Mouse (Mus musculus) embryo, embryonic 10.5 days (tissue): ENCODE measurements around the gene Slc25a20.

Source experiments
- DNase-seq: peaks from one replicate; pipeline ENCODE4 v3.0.0-alpha.2; 2015; ENCODE audit warnings: low spot score

Slc25a20 gene

DNA sequence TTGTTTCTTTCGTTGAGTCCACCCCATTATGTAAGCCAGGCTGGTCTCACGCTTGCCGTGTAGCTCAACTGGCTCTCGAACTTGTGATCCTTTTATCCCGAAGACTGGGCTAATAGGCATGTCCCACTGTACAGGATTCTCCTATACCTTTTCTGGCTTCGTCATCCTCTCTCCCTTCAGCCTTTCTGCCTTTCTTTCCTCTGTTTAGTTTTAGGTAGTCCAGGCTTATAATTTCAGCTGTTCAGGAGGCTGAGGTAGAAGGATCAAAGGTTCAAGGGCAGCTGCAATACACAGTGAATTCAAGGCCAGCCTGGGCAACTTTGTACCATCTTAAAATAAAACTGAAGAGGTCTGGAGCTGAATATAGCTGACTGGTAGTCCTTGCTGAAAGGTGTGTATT lies 25.3 kb downstream of the Slc25a20 start:
- DNase-seq = no peak

DNA sequence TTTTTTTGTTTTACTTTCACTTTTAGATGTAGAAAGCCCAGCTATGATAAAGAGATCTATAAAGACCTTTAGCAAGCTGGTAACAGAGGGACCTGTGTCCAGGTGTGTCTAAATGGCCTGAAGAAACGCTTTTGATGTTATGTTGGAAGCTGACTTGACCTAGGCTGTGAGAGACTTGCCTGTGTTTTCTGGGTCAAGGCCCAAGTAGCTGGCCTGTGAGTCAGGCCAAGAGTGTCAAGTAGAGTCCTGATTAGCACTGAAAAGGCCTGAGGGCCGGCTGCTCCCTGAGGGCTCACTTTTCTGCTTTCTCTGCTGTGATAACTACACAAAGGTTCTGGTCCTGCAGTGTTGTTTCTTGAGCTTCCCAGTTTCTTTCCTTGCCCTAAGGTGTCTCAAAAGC lies 25.8 kb downstream of the Slc25a20 start:
- DNase-seq = no peak

DNA sequence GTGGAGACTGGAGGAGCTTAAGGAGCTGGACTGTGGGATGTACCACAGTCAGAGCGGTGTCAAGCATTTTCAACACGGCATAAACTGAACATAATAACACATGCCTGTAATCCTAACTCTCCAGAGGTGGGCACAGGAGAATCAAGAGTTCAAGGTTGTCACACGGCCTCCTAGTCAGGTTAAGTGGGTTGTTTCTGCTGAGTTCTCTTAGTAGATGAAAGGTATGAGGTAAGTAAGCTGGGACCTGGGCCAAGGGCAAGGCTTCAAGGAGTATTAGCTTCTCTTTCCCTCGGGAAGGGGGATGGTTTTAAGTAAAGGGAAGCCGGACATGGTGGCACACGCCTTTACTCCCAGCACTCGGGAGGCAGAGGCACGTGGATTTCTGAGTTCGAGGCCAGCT lies 26.6 kb downstream of the Slc25a20 start:
- DNase-seq = no peak

DNA sequence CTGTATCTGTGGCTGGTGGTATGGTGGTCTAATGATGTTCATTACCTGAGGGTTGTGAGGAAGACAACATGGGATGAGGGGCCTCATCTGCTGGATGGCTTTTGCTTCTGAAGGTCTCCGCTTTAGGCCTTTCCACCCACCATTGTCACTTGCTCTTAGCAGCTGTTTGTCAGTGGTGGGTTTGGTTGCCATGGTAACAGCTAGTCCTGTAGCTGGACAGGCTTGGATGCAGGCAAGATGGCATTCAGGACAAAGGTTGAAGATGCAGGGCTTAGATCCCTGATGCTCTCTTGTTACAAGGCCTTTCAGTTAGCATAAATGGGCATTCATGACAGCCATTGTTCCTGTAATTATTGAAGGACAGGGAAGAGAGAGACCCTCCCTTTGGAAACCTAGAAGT lies 27.2 kb downstream of the Slc25a20 start, which contains the start of gene Prkar2a:
Gene Prkar2a, plus strand, starts transcription at position 209 of the 400 bp plus-strand sequence.
- DNase-seq = peak; percentile 78

DNA sequence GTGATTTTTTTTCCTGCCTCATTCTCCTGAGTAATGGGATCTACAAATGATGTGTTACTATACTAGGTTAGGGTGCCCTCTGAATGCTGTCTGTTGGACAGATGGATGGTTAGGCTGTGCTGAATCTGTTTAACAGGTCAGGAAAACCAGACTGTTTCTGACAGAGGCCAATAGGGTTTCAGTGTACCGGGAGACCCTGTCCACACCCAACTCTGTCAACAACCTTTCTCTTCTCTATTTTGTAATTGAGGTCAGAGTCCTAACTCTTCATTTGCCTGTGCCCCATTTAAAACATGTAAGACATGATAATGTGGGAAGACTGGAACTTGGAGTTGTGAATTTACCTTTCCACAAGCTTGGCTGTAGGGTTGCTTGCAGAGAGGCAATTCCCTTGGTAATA lies 28.1 kb downstream of the Slc25a20 start:
- no peak for DNase-seq

DNA sequence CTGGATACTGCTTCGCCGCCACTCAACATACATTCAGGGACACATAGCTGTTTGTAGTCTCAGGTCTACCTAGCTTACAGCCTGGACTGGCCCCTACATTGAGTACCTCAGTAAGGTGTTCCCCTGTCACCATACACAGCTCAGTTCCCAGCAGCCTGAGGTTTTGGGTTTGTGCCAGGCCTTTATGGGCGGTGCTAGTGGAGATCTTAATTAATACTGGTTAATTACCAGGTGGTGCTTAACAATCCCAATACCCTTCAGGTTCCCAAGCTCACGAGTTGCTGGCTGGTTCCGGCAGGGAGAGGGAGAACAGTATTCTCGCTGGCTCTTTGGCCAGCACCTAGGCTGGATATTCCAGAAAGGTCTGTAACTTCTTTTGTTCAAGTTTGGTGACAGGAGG lies 29.0 kb downstream of the Slc25a20 start:
- no peak for DNase-seq

DNA sequence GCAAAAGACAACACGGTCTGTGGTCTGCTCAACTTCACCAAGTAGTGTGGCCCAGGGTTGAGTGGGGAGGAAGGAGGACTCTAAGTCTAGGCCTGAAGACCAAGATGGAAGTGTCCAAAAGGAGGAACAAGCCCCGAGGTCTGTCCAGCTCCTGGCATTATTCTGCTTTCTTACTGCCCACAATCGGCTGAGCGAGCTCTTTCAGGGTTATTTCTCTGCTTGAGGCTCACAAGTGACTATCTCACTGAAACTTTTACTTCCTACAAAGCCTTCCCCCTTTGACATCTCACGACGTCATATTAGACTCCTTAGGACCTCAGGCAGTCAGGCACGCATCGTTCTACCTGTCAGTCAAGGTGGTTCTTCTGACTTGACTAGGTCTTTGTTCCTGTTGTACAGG lies 29.5 kb downstream of the Slc25a20 start:
- no peak for DNase-seq

DNA sequence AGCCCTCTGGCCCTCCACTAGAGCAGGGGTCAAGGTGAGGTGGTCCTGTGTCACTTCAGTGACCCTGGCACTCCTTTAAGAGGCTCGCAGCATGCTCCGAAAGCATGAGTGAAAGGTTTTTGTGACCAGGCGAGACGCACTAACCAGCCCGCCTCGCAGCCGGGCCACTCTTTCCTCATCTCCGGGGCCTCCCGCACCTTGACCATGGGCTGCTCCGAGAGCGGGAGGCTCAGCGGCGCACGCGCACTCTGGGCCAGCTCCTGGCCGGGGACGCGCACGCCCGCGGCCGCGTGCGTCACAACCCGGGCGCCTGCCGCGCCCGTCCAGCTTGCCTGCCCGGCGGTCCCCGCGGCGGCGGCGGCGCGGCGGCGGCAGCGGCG lies 29.9 kb downstream of the Slc25a20 start:
- DNase-seq = peak; percentile 89

DNA sequence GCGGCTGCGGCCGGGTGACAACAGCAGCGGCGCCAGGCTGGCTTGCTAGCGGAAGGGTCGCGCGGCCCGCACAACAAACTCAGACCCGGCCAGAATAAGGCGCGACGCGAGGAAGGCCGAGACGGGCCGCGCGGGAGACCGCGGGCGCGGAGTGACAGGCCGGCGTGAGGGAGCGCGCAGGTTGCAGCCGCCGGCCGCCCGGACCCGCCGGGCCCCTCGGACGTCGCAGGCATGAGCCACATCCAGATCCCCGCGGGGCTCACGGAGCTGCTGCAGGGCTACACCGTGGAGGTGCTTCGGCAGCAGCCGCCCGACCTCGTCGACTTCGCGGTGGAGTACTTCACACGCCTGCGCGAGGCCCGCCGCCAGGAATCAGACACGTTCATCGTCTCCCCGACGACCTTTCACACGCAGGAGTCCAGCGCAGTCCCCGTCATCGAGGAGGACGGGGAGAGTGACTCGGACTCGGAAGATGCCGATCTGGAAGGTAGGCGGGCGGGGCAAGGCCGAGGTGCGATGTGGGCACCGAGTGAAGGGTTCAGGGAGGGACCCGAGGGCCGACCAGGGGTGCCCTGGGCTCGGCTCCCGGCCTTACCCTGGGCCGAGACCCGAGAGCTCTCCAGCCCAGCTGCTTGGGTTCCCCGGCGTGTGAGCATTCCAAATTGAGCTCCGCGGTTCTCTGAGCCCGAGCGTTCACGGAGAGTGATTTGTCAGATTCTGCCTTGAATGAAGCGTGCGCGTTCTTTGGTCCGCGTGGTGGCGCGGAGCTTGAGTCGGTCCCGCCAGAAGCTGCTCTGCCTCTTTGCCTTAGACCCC lies 30.5 kb downstream of the Slc25a20 start:
- peak; percentile 80 for DNase-seq

DNA sequence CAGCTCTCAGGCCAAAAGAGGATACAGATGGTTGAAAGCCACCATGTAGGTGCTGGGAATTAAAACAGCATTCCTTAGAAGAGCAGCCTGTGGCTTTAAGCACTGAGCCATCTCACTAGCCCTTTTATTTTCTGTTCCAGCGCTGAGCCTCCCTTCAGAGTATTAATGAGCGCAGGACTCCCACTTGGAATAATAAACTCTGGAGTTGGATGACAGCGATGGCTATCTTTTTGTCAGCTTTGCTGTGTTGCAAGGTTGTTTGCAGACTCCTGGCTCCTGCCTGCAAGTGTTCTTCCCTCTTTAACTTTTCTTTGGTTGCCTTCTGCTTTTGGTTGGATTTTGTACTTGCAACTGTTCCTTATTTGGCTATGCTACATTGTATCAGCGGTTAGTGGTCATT lies 32.1 kb downstream of the Slc25a20 start:
- DNase-seq = no peak

DNA sequence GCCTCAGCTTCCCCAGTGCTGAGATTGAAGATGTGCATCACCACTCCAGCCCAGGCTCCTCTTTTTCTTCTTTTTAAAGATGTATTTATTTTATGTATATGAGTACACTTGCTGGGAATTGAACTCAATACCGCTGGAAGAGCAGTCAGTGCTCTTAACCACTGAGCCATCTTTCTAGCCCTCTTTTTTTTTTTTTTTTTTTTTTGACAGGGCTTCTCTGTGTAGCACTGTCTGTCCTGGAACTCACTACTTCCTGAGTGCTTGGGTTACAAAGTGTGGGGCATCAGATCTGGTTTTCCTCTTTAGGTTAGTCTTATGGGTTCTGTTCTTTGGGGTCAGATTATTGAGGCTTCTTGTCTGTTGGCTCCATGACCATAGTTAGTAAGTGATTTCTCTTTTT lies 32.6 kb downstream of the Slc25a20 start:
- no peak for DNase-seq

DNA sequence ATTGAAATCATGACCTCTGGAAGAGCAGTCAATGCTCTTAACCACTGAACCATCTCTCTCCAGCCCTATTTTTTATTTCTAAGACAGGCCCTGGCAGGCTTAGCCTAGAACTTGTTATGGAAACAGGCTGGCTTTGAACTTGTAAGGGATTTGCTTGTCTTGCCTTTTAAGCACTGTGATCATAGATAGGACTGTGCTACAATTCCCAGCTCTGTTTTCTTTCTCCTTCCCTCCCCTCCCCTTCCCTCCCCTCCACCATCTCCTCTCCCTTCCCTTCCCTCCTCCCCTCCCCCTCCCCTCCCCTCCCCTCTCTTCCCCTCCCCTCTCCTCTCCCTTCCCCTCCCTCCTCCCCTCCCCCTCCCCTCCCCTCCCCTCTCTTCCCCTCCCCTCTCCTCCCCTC lies 40.6 kb downstream of the Slc25a20 start:
- DNase-seq = no peak

DNA sequence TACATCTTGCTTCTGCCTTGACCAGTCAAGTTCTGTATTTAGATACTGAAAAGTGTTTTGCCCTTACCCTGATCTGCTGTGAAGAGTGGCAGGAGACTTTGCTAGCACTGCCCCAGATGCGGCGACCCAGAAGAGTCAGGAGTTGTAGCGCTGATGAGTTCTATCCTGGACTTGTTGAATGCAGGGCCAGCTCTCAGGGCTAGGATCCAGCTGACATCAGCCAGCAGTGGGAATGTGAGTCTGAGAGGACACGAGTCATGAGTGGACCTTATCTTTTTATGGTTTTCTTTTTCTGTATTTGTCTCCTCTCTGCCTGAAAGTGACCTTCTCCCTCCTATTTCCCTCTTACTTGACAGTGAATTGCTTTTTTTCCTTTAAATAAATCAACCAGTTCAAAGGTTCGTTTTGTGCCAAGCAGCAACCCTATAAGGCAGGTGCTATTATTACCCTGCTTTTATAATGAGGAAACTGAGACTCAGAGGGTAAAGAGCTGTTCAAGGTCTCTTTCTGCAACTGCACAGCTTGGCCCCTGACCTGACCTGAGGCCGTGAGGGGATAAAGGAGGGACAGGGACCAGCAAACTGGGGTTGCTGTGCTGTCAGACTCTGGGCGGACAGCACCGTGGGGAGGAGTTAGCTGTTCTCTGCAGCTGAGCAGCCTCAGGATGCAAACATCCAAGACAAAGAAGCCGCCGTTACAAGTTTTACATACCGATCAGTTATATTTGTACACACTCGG lies 41.7 kb downstream of the Slc25a20 start:
- DNase-seq = peak; percentile 24

DNA sequence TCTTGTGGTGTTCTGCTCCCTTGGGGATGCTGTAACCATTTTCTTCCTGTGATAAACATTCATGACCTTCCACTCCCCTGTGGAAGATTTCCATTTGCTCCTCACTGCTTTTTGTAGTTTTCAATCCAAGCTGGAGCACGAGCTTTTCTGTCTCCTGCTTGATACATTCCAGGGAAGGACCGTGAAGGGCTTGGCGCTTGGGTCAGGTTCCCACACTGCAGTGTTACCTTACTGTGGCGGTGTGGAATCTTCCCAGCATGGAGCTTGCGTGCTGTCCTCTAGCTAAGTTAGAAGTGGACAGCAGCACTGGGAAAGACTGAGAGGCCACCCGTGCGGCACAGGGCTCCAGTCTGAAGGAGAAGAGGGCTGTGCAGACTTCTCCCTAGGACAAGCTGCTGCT lies 42.7 kb downstream of the Slc25a20 start:
- DNase-seq = peak; percentile 22

DNA sequence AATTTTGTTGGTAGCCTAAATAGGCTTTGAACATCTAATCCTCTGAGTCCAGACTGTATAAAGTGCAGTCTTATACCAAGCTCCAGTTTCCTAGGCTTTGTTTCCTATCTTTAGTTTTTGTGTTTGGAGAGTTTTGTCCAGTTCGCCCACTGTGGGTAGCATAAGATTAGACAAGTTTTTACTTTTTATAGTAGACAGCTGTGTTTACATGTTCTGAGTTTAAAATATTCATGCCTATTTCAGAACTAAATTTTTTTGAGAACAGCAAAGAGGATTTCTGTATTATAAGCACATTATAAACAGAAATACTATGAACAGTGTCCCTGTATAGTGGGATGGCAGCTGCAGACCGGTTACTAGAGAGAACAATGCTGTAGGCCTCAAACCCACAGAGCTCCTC lies 45.3 kb downstream of the Slc25a20 start:
- no peak for DNase-seq

DNA sequence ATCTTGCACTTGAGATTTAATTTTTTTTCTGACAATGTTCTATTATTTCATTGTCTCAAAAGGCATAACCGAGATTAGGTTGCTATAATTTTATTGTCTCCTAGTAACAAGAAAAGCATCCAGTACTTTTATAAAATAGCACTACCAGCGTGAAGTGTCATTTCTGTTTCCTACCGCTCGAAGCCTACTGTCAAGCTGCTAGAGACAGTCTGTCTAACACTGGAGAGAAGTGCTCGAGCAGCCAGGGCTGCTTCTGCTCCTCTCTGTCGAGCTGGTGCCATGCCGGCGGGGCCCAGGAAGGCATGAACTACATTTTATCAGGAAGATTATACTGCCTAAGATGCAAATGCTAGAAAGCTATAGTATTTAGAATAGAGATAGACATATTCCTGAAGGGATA lies 46.9 kb downstream of the Slc25a20 start:
- DNase-seq = no peak

DNA sequence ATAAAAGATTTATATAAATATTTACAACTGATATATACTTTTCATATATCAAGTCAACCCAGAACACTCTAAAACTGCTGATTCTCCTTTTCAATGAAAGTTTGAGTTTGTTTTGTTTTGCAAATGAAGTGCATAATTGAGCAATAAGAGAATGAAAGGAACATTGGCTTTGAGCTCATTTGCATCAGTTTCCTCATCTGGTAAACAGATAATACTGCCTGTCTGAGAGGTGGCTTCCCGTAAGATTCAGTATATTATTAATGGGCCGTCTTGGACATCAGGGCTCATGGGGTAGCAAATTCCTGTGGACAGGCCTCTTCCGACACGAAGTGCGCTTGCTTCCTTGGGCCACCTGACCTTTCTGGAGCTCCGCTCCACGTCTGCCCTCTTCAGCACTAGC lies 48.9 kb downstream of the Slc25a20 start:
- DNase-seq = no peak

DNA sequence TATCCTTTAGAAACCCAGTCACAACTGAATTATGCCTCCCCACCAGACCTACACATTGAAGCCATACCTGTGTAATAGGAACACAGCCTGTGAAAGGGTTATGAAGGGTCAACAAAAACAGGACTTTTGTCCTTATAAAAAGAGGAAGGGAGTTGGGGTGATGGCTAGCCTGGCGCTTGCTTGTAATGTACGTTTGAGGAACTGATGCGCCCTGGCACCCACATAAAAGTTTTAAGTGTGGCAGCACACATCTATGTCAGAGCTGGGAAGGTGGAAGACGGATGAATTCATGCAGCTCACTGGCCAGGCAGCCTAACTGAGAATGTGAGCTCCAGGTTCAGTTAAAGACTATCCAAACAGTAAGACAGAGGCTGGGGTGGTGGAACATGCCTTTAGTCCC lies 54.3 kb downstream of the Slc25a20 start:
- DNase-seq = no peak

DNA sequence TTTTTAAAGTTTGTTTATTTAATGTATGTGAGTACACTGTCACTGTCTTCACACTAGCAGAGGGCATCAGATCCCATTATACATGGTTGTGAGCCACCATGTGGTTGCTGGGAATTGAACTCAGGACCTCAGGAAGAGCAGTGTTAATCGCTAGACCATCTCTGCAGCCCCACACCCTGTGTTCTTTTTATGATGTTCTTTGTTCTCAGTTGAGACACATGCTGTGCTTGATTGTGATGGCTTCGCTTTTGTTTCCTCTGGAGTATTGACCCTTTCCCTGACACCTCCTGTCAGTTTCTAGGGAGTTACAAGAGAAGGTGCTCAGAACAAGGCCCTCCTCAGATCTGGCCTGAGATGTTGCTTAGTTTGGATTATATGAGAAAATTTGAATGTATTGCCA lies 61.9 kb downstream of the Slc25a20 start:
- no peak for DNase-seq

DNA sequence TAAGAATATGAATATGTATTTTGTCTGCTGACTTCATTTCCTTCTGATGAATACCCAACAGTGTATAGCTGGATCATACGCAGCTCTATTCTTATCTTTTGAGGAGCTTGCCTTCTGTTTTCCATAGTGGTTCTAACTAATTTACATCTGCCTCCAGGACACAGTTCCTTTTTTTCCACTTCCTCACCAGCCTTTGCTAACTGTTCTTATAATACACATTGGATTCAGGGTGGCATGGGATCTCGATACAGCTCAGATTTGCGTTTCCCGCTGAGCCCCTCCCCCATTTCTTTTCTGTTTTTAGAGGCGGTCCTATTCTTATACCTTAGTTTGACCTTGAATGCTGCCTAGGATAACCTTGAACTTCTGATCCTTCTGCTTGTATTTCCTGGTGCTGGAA lies 64.2 kb downstream of the Slc25a20 start:
- DNase-seq = no peak

DNA sequence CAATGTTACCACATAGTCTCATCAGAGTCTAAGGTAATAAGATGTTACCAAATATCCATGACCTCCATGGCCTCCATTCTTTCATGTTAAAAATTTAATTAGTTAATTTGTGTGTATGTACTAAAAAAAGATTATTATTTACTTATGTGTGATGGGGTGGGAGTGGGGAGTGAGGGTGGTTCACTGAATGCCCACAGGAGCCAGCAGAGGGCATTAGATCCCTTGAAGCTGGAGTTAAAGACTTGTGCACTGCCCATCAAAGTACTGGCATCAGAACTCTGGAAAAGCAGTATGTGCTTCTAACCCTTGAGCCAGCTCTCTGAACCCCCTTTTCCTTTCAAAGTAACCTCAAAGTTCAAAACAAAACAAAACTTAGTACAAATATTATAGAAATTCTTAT lies 67.2 kb downstream of the Slc25a20 start:
- no peak for DNase-seq

DNA sequence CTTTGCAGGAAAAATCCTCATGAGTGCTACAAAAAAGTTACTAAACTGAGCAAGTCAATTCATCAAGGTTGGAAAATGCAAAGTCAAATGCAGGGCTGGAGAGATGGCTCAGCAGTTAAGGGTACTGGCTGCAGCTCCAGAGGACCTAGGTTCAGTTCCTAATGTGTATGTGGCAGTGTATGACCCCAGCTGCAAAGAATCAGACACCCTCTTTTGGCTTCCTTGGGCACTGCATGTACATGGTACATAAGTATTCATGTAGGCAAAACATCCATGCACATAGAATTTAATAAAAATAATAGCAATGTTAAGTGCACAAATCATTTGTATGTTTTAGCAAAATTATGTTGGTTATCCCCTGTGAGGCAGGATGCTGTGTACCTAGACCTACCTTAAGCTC lies 70.6 kb downstream of the Slc25a20 start:
- no peak for DNase-seq
